Mouse (Mus musculus): Measurements from ENCODE around the gene Usp29. TPM values are rescaled to one million over a fixed set of nuclear protein-coding genes. Genes with fewer than 3 reads are reported as not detected.
A peak's percentile ranks its signal among the peaks of the same experiment; 100 is the strongest.

Gene Usp29
- polyA plus RNA-seq, 1 experiment from 2014 or later = 22.2 TPM

GRCm38 (mm10) chr7:6744281-6744904 lies 14.0 kb downstream of the Usp29 start:
- H3K4me1 ChIP-seq (ENCODE audit: control insufficient read depth, insufficient read depth, low read length) = peaks cover 11% of the 10 kb centered on the region
- H3K9me3 ChIP-seq (ENCODE audit: control insufficient read depth, low read length) = no peaks in the 10 kb centered on the region
- no peak overlapping the region for H3K9ac ChIP-seq (ENCODE audit: low read length)
- ATAC-seq (ENCODE audit: insufficient number of reproducible peaks, low FRiP score, low TSS enrichment, low read depth) (no peak; the same call in 1 of the 2 replicates), DNase-seq (ENCODE audit: low spot score) (peak; percentile 47)
- no peaks in the 10 kb centered on the region for H3K27me3 ChIP-seq (ENCODE audit: control insufficient read depth, insufficient read depth, low read length)
- H3K4me2 ChIP-seq (ENCODE audit: low read depth, severe bottlenecking) = no peak overlapping the region
- H3K36me3 ChIP-seq (ENCODE audit: control insufficient read depth, insufficient read depth, low read length) = peaks cover 3% of the 10 kb centered on the region; the same call in 1 of the 2 replicates
- WGBS = 22% methylated on average over 10 of the region's 10 CpGs
- no peak overlapping the region for H3K4me3 ChIP-seq (ENCODE audit: low read depth, low read length)
- H3K27ac ChIP-seq (replicated peaks; ENCODE audit: low read depth, low read length) = 0 out of 2 replicates have a peak overlapping the region, but pooled peaks have one; percentile 25

GRCm38 (mm10) chr7:6749196-6749595 lies 18.8 kb downstream of the Usp29 start:
- H3K9me3 ChIP-seq (ENCODE audit: control insufficient read depth, low read length) = no peaks in the 10 kb centered on the region
- peak; percentile 44 for DNase-seq (ENCODE audit: low spot score)
- H3K9ac ChIP-seq (ENCODE audit: low read length) = no peak overlapping the region
- H3K27me3 ChIP-seq (ENCODE audit: control insufficient read depth, insufficient read depth, low read length) = no peaks in the 10 kb centered on the region
- H3K4me3 ChIP-seq (ENCODE audit: low read depth, low read length) = no peak overlapping the region
- no peak overlapping the region for H3K27ac ChIP-seq (replicated peaks; ENCODE audit: low read depth, low read length)
- peaks cover 12% of the 10 kb centered on the region for H3K4me1 ChIP-seq (ENCODE audit: control insufficient read depth, insufficient read depth, low read length)
- H3K4me2 ChIP-seq (ENCODE audit: low read depth, severe bottlenecking) = no peak overlapping the region
- ATAC-seq (ENCODE audit: insufficient number of reproducible peaks, low FRiP score, low TSS enrichment, low read depth) = no peak
- WGBS = 40% methylated on average over 7 of the region's 7 CpGs
- no peaks in the 10 kb centered on the region for H3K36me3 ChIP-seq (ENCODE audit: control insufficient read depth, insufficient read depth, low read length)

GRCm38 (mm10) chr7:6753440-6753839 lies 23.1 kb downstream of the Usp29 start:
- WGBS = 10% methylated on average over 4 of the region's 4 CpGs

DNA sequence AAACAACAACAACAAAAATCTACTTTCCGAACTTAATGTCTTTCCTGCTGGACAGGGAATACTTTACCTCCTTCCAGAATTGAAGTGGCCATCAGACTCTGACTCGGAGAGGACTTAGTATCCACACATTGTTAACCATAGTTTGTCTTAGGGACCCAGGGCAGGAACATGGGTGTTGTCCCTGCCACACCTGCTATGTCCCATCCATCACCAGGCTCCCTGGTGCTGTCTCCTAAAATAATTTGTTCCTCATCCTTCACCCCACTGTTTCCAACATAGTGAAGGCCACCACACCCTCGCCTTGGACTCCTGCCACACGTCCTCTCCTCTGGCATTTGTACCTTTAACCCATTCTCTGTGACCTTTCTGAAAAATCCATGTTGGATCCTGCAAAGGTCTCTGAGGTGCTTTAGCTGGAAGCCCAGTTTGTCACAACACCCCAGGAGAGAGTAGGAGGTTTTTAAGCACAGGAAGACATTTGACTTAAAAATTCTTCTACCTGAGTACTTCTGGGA lies 26.5 kb downstream of the Usp29 start:
- ATAC-seq (ENCODE audit: insufficient number of reproducible peaks, low FRiP score, low TSS enrichment, low read depth) (no peak), DNase-seq (ENCODE audit: low spot score) (no peak)
- H3K9me3 ChIP-seq (ENCODE audit: control insufficient read depth, low read length) = no peaks in the 10 kb centered on the region
- no peaks in the 10 kb centered on the region for H3K36me3 ChIP-seq (ENCODE audit: control insufficient read depth, insufficient read depth, low read length)
- peaks cover 9% of the 10 kb centered on the region; the same call in 1 of the 2 replicates for H3K4me1 ChIP-seq (ENCODE audit: control insufficient read depth, insufficient read depth, low read length)
- H3K9ac ChIP-seq (ENCODE audit: low read length) = no peak overlapping the region
- H3K27ac ChIP-seq (replicated peaks; ENCODE audit: low read depth, low read length) = no peak overlapping the region
- 78% methylated on average over 4 of the region's 4 CpGs for WGBS
- no peak overlapping the region for H3K4me3 ChIP-seq (ENCODE audit: low read depth, low read length)
- no peak overlapping the region for H3K4me2 ChIP-seq (ENCODE audit: low read depth, severe bottlenecking)
- H3K27me3 ChIP-seq (ENCODE audit: control insufficient read depth, insufficient read depth, low read length) = no peaks in the 10 kb centered on the region

More at GRCm38 (mm10) chr7:6753440-6753839, 23.1 kb downstream of the Usp29 start:
- Histone ChIP-seq H3K4me3 (ENCODE audit: low read depth, low read length) (no peak overlapping the region), H3K27ac (replicated peaks; ENCODE audit: low read depth, low read length) (0 out of 2 replicates have a peak overlapping the region, but pooled peaks have one; percentile 25), H3K9ac (ENCODE audit: low read length) (no peak overlapping the region), H3K4me2 (ENCODE audit: low read depth, severe bottlenecking) (no peak overlapping the region), H3K4me1 (ENCODE audit: control insufficient read depth, insufficient read depth, low read length) (peaks cover 9% of the 10 kb centered on the region; the same call in 1 of the 2 replicates), H3K27me3 (ENCODE audit: control insufficient read depth, insufficient read depth, low read length) (no peaks in the 10 kb centered on the region), H3K36me3 (ENCODE audit: control insufficient read depth, insufficient read depth, low read length) (no peaks in the 10 kb centered on the region), H3K9me3 (ENCODE audit: control insufficient read depth, low read length) (no peaks in the 10 kb centered on the region)
- ATAC-seq (ENCODE audit: insufficient number of reproducible peaks, low FRiP score, low TSS enrichment, low read depth) (peak; percentile 79; the same call in 1 of the 2 replicates), DNase-seq (ENCODE audit: low spot score) (peak; percentile 45)

DNA sequence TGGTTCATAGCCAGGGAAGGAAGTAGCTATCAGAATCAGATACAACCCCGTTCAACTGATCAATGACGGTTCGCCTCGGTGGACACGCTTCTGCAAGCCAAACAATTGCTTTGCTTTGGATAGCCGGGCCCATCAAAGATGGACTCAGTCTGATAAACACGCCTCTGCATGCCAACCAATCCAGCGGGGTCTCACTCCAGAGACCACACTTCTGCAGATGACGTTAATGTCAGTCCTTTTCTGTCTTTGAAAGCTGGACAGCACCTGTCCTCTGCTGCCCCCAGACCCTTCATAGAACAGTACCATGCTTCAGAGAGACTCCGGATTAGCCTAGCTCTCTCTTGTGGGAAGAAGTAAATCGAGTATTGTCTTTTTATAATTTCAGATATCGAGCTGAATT lies 29.3 kb downstream of the Usp29 start:
- Histone ChIP-seq H3K9me3 (ENCODE audit: control insufficient read depth, low read length) (no peaks in the 10 kb centered on the region), H3K27me3 (ENCODE audit: control insufficient read depth, insufficient read depth, low read length) (no peaks in the 10 kb centered on the region), H3K4me3 (ENCODE audit: low read depth, low read length) (no peak overlapping the region), H3K9ac (ENCODE audit: low read length) (no peak overlapping the region), H3K4me2 (ENCODE audit: low read depth, severe bottlenecking) (no peak overlapping the region), H3K4me1 (ENCODE audit: control insufficient read depth, insufficient read depth, low read length) (0 out of 2 replicates have a peak, but pooled peaks cover 4% of the 10 kb centered on the region), H3K36me3 (ENCODE audit: control insufficient read depth, insufficient read depth, low read length) (no peaks in the 10 kb centered on the region), H3K27ac (replicated peaks; ENCODE audit: low read depth, low read length) (no peak overlapping the region)
- WGBS = 73% methylated on average over 12 of the region's 12 CpGs
- ATAC-seq (ENCODE audit: insufficient number of reproducible peaks, low FRiP score, low TSS enrichment, low read depth) = no peak
- no peak for DNase-seq (ENCODE audit: low spot score)

GRCm38 (mm10) chr7:6760170-6760569 lies 29.8 kb downstream of the Usp29 start:
- Histone ChIP-seq H3K4me1 (ENCODE audit: control insufficient read depth, insufficient read depth, low read length) (0 out of 2 replicates have a peak, but pooled peaks cover 4% of the 10 kb centered on the region), H3K27ac (replicated peaks; ENCODE audit: low read depth, low read length) (no peak overlapping the region), H3K36me3 (ENCODE audit: control insufficient read depth, insufficient read depth, low read length) (no peaks in the 10 kb centered on the region), H3K4me3 (ENCODE audit: low read depth, low read length) (no peak overlapping the region), H3K9ac (ENCODE audit: low read length) (no peak overlapping the region), H3K27me3 (ENCODE audit: control insufficient read depth, insufficient read depth, low read length) (no peaks in the 10 kb centered on the region), H3K9me3 (ENCODE audit: control insufficient read depth, low read length) (no peaks in the 10 kb centered on the region), H3K4me2 (ENCODE audit: low read depth, severe bottlenecking) (no peak overlapping the region)
- DNase-seq (ENCODE audit: low spot score) (no peak), ATAC-seq (ENCODE audit: insufficient number of reproducible peaks, low FRiP score, low TSS enrichment, low read depth) (peak; percentile 55; the same call in 1 of the 2 replicates)
- WGBS = 32% methylated on average over 6 of the region's 6 CpGs

- Histone ChIP-seq H3K4me3 (ENCODE audit: low read depth, low read length) (no peak overlapping the region), H3K9ac (ENCODE audit: low read length) (no peak overlapping the region), H3K4me2 (ENCODE audit: low read depth, severe bottlenecking) (no peak overlapping the region), H3K27ac (replicated peaks; ENCODE audit: low read depth, low read length) (0 out of 2 replicates have a peak overlapping the region, but pooled peaks have one; percentile 10), H3K9me3 (ENCODE audit: control insufficient read depth, low read length) (no peaks in the 10 kb centered on the region), H3K27me3 (ENCODE audit: control insufficient read depth, insufficient read depth, low read length) (no peaks in the 10 kb centered on the region), H3K4me1 (ENCODE audit: control insufficient read depth, insufficient read depth, low read length) (peaks cover 10% of the 10 kb centered on the region; the same call in 1 of the 2 replicates), H3K36me3 (ENCODE audit: control insufficient read depth, insufficient read depth, low read length) (0 out of 2 replicates have a peak, but pooled peaks cover 2% of the 10 kb centered on the region)
- no peak for DNase-seq (ENCODE audit: low spot score)
- peak; percentile 54; the same call in 1 of the 2 replicates for ATAC-seq (ENCODE audit: insufficient number of reproducible peaks, low FRiP score, low TSS enrichment, low read depth)
- 42% methylated on average over 5 of the region's 5 CpGs for WGBS
Measured at GRCm38 (mm10) chr7:6765240-6765639, 34.9 kb downstream of the Usp29 start.

DNA sequence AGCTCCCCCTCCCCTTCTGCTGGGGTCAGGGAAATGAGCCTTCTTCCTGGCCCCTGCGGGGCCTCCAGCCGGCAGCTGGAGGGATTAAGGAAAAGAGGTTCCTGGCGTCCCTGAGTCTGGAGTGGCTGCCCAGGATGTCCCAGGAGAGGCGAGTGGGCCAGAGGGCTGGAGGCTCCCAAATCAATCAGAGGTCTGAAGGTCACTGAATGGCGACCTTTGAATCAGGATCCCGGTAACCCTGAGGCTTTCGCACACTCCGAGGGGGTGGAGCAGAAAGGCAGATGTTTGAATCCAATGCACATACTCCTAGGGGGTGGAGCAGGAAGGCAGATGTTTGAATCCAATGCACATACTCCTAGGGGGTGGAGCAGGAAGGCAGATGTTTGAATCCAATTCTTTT lies 39.9 kb downstream of the Usp29 start:
- no peak overlapping the region; the same call in 1 of the 2 replicates for H3K4me2 ChIP-seq (ENCODE audit: low read depth, severe bottlenecking)
- DNase-seq (ENCODE audit: low spot score) (peak; percentile 77), ATAC-seq (ENCODE audit: insufficient number of reproducible peaks, low FRiP score, low TSS enrichment, low read depth) (peak; percentile 88)
- peaks cover 17% of the 10 kb centered on the region for H3K4me1 ChIP-seq (ENCODE audit: control insufficient read depth, insufficient read depth, low read length)
- H3K9me3 ChIP-seq (ENCODE audit: control insufficient read depth, low read length) = no peaks in the 10 kb centered on the region
- H3K4me3 ChIP-seq (ENCODE audit: low read depth, low read length) = no peak overlapping the region
- H3K27me3 ChIP-seq (ENCODE audit: control insufficient read depth, insufficient read depth, low read length) = no peaks in the 10 kb centered on the region
- H3K9ac ChIP-seq (ENCODE audit: low read length) = no peak overlapping the region
- 0 out of 2 replicates have a peak, but pooled peaks cover 2% of the 10 kb centered on the region for H3K36me3 ChIP-seq (ENCODE audit: control insufficient read depth, insufficient read depth, low read length)
- peak overlapping the region; percentile 89 for H3K27ac ChIP-seq (replicated peaks; ENCODE audit: low read depth, low read length)
- WGBS = 0% methylated on average over 8 of the region's 8 CpGs

Measured in limb, embryonic 11.5 days (tissue).